Mouse (Mus musculus): ENCODE measurements around the gene Pip5k1c.

DNA sequence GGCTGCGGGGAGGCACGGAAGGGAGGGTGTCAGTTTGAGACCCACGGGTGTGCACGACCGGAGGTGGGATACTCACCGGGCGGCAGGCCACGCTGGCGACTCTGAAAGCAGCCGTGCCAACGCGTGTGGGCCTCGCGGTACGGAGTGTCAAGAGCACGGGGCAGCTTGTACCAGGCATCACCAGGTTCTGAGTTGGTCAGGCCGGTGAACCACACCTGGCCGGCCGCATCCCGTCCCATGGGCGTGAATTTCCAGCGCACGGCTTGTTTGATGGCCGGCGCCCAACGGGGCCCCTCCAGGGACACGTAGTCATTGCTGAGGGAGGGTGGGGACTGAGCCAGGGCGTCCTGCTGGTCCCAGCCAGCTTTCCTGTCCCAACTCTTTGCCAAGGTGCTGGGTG, 71.9 kb downstream of the Pip5k1c start:
- TF ChIP-seq CTCF (IDR thresholded peaks at IDR 0.05; ENCODE audit: insufficient read depth, low read depth, low read length): no peak
- no peak for TF ChIP-seq POLR2A (IDR thresholded peaks at IDR 0.05; ENCODE audit: insufficient read depth, low read depth, low read length)

All from olfactory bulb, adult 2 months (tissue).